ENCODE assay signal across 8 mouse cellular contexts in genomic region chr12:87147395-87148089, GRCm38 (mm10). TPM values are rescaled to one million over a fixed set of nuclear protein-coding genes. Genes with fewer than 3 reads are reported as not detected.
DNase-seq lines count a peak whose midpoint lies in the region; ATAC-seq lines count a peak whose summit lies in the region.

Gene Pomt2 (minus strand): TSS chr12:87147968.

- peak within 1 kb of the TSS; percentile 84 for H3K4me3 ChIP-seq in hindbrain, embryonic 14.5 days (replicated peaks; ENCODE audit: low read length)

- peaks cover 14% of the 10 kb centered on the region for H3K4me1 ChIP-seq in hindbrain, embryonic 14.5 days (replicated peaks; ENCODE audit: control insufficient read depth, insufficient read depth, low read length)

- H3K9me3 ChIP-seq in hindbrain, embryonic 14.5 days (ENCODE audit: control insufficient read depth, low read length): 0 out of 2 replicates have a peak, but pooled peaks cover 9% of the 10 kb centered on the region

- no peaks in the 10 kb centered on the region for H3K27me3 ChIP-seq in hindbrain, embryonic 14.5 days (ENCODE audit: control insufficient read depth, insufficient read depth, low read length)

- H3K4me2 ChIP-seq in hindbrain, embryonic 14.5 days (replicated peaks): peak within 1 kb of the TSS; percentile 70

- peak; percentile 97 for DNase-seq in R1 (ENCODE audit: low read depth, low spot score)
- peak; percentile 93 to 95 for DNase-seq in cerebellum, postnatal 25 days
- DNase-seq in frontal cortex, postnatal 25 days (ENCODE audit: low spot score in 2 of 2): peak; percentile 76 to 84
- DNase-seq in hindbrain, embryonic 14.5 days (ENCODE audit: low spot score): peak; percentile 88
- DNase-seq in layer of hippocampus, postnatal 36 days: peak; percentile 93 to 94
- peak; percentile 97 for DNase-seq in lung, postnatal 36 days
- peak; percentile 98 for DNase-seq in retina, postnatal 1 day
- DNase-seq in urinary bladder, adult 18-20 months (ENCODE audit: low spot score in 2 of 2): peak; percentile 86 to 95

- H3K9ac ChIP-seq in hindbrain, embryonic 14.5 days: peak within 1 kb of the TSS; percentile 76

- under 1% methylated on average over 59 of the region's 61 CpGs for WGBS in hindbrain, embryonic 14.5 days

- peak within 1 kb of the TSS; percentile 97 for H3K27ac ChIP-seq in hindbrain, embryonic 14.5 days

- peak; percentile 95 for ATAC-seq in hindbrain, embryonic 14.5 days (ENCODE audit: low FRiP score)

- no peaks in the 10 kb centered on the region for H3K36me3 ChIP-seq in hindbrain, embryonic 14.5 days (replicated peaks; ENCODE audit: control insufficient read depth, insufficient read depth)

RNA-seq across cellular contexts. Expression of gene Pomt2, which starts in this region (rescaled TPM):
- polyA plus RNA-seq in hindbrain, embryonic 14.5 days (2014; fragmentation: Nextera tagmentation; extraction: Ambion mirVana): 15.1 and 19.6 TPM in 2 replicates
- 10 to 100 TPM; 17.5 TPM for total RNA-seq in layer of hippocampus, postnatal 36 days (2021)

Comparison
In these comparisons a context has a peak if more than half of its experiments do, and no peak if none do; other contexts are left out.
1. Peak in every context shown above with its lines: DNase-seq, ATAC-seq, H3K4me3 ChIP-seq and H3K27ac ChIP-seq.